Mouse (Mus musculus) cortical plate, adult 2 months (tissue): Measurements from ENCODE around the gene Rab11fip5.

Experiments used
- CTCF ChIP-seq: fragments of 200-500 bp; IDR thresholded peaks from 2 replicates; pipeline ENCODE4 v1.5.1; 2011; ENCODE audit warnings: mild to moderate bottlenecking, control low read depth, low read length; ENCODE audit not compliant: insufficient read depth; ENCODE audit errors: extremely low read depth
- POLR2A ChIP-seq: fragments of 200-500 bp; IDR thresholded peaks from 2 replicates; pipeline ENCODE4 v1.6.1; 2011; ENCODE audit warnings: mild to moderate bottlenecking, low read length, control low read depth; ENCODE audit not compliant: insufficient read depth; ENCODE audit errors: extremely low read depth

GRCm38 (mm10) chr6:85331221-85331735 is 43.2 kb downstream of the Rab11fip5 start:
- TF ChIP-seq CTCF (no peak), POLR2A (no peak)
